Comparison of ENCODE assay signal across 10 mouse cellular contexts in the genomic region with DNA sequence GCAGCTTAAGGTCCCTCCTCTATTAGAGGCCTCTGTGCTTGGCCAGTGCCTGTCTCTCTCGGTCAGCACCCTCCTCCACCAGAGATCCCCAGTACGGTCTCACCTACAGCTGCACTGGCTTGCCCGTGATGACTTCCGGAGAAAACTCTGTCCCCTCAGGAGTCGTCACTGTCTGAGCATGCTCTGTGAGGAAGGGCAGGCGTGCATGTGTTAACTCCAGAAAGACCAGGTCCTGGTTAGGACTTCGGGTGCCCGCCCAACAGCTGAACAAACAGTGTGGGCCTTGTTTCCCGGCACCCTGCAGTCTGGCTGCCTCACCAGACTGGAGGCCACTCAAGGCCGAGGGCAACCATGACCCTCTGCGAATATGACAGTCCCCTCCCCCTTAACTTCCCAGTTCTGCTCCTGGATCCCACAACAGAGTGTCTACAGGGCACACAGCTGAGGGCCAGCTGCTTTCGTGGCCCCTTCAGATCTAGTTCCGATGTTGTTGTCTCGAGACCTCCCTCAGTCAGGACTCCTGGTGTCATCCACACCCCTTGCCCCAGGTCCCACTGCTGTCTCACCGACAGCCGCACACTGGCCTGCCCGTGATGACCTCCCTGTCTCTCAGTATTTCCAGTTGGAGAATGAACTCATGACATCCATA. TPM values are rescaled to one million over a fixed set of nuclear protein-coding genes. Genes with fewer than 3 reads are reported as not detected.
DNase-seq lines count a peak whose midpoint lies in the region; ATAC-seq and TF ChIP-seq lines count a peak whose summit lies in the region.
"Had no signal": no experiment of that assay in that cellular context is flagged by ENCODE, and none has a peak within 500 bp of the region (broad histone marks: within the 10 kb centered on the region; RNA-seq: fewer than 3 reads in every experiment).

No protein-coding gene starts in this region.

- no peak overlapping the region for H3K9ac ChIP-seq in lung, embryonic 15.5 days
- no peak overlapping the region for H3K9ac ChIP-seq in intestine, postnatal 0 days (ENCODE audit: low read depth, low read length)
- no peak overlapping the region for H3K9ac ChIP-seq in stomach, embryonic 15.5 days
- H3K9ac ChIP-seq: liver, embryonic 14.5 days had no signal

- no peaks in the 10 kb centered on the region for H3K9me3 ChIP-seq in lung, embryonic 15.5 days
- H3K9me3 ChIP-seq in intestine, postnatal 0 days (ENCODE audit: control insufficient read depth) = no peaks in the 10 kb centered on the region
- no peaks in the 10 kb centered on the region for H3K9me3 ChIP-seq in stomach, embryonic 15.5 days

- H3K4me2 ChIP-seq in lung, embryonic 15.5 days = peak overlapping the region; percentile 23; the same call in 1 of the 2 replicates
- 0 out of 2 replicates have a peak overlapping the region, but pooled peaks have one; percentile 3 for H3K4me2 ChIP-seq in intestine, postnatal 0 days (replicated peaks; ENCODE audit: low read depth)
- peak overlapping the region; percentile 26 for H3K4me2 ChIP-seq in stomach, embryonic 15.5 days

- ATAC-seq in lung, embryonic 15.5 days (ENCODE audit: borderline replicate concordance, extremely low read depth, low FRiP score, low TSS enrichment) = no peak
- ATAC-seq in intestine, postnatal 0 days = no peak
- peak; percentile 45; the same call in 1 of the 2 replicates for ATAC-seq in stomach, embryonic 15.5 days (ENCODE audit: insufficient read depth, low FRiP score, low read depth)

- WGBS in lung, embryonic 15.5 days = 30% methylated on average over 17 of the region's 17 CpGs
- 41% methylated on average over 17 of the region's 17 CpGs for WGBS in intestine, postnatal 0 days
- 46% methylated on average over 17 of the region's 17 CpGs for WGBS in stomach, embryonic 15.5 days

- H3K4me3 ChIP-seq in gastrocnemius, adult 2 months = peak overlapping the region; percentile 51
- H3K4me3 ChIP-seq in lung, embryonic 15.5 days = no peak overlapping the region
- H3K4me3 ChIP-seq in intestine, postnatal 0 days (ENCODE audit: low read depth, low read length) = no peak overlapping the region
- H3K4me3 ChIP-seq in stomach, embryonic 15.5 days (replicated peaks) = no peak overlapping the region

- peak overlapping the region; percentile 82 for H3K27ac ChIP-seq in gastrocnemius, adult 2 months
- H3K27ac ChIP-seq in lung, embryonic 15.5 days = 0 out of 2 replicates have a peak overlapping the region, but pooled peaks have one; percentile 44
- no peak overlapping the region for H3K27ac ChIP-seq in intestine, postnatal 0 days (ENCODE audit: low read depth, low read length)
- H3K27ac ChIP-seq in stomach, embryonic 15.5 days = peak overlapping the region; percentile 50
- H3K27ac ChIP-seq: liver, embryonic 14.5 days had no signal

- TF ChIP-seq CTCF in gastrocnemius, adult 2 months (IDR thresholded peaks at IDR 0.05) = no peak
- no peak for TF ChIP-seq CTCF in intestine, postnatal 0 days (IDR thresholded peaks at IDR 0.05; ENCODE audit: low read depth)

- H3K36me3 ChIP-seq in lung, embryonic 15.5 days = no peaks in the 10 kb centered on the region
- H3K36me3 ChIP-seq in intestine, postnatal 0 days (ENCODE audit: control insufficient read depth, insufficient read depth) = no peaks in the 10 kb centered on the region
- H3K36me3 ChIP-seq in stomach, embryonic 15.5 days = no peaks in the 10 kb centered on the region

- intact Hi-C loops in gastrocnemius, adult 2 months (cut with DNase I) = no loop called here

- H3K27me3 ChIP-seq in lung, embryonic 15.5 days = no peaks in the 10 kb centered on the region
- no peaks in the 10 kb centered on the region for H3K27me3 ChIP-seq in intestine, postnatal 0 days (replicated peaks; ENCODE audit: control insufficient read depth, insufficient read depth, low read length)
- H3K27me3 ChIP-seq in stomach, embryonic 15.5 days (replicated peaks) = no peaks in the 10 kb centered on the region

- DNase-seq in gastrocnemius, adult 2 months = peak; percentile 61
- no peak for DNase-seq in gastrocnemius, adult 8-10 months (ENCODE audit: low spot score in 2 of 2)
- no peak for DNase-seq in lung, postnatal 25 days (ENCODE audit: low spot score)
- no peak for DNase-seq in urinary bladder, postnatal 25 days (ENCODE audit: low spot score)
- no peak for DNase-seq in c-Kit-positive CD71-positive TER-119-positive erythroid progenitor cells, embryonic 14.5 days (ENCODE audit: low spot score)
- DNase-seq: right cerebral cortex, postnatal 25 days had no signal

- H3K4me1 ChIP-seq in lung, embryonic 15.5 days = peaks cover 15% of the 10 kb centered on the region
- no peaks in the 10 kb centered on the region for H3K4me1 ChIP-seq in intestine, postnatal 0 days (replicated peaks; ENCODE audit: control insufficient read depth, insufficient read depth, low read length)
- peaks cover 13% of the 10 kb centered on the region for H3K4me1 ChIP-seq in stomach, embryonic 15.5 days

RNA-seq across cellular contexts. Expression of gene Wnt7b, which starts 23.8 kb away (rescaled TPM):
- total RNA-seq in gastrocnemius, adult 2 months (2021) = not detected
- total RNA-seq in gastrocnemius, adult 8-10 months (2022) = under 1 TPM in 1 of 4 experiments, not detected in 3; 0.19 TPM
- 56.5 and 57.6 TPM in 2 replicates for polyA plus RNA-seq in lung, embryonic 15.5 days (2015; fragmentation: Nextera tagmentation; extraction: Ambion mirVana)
- 0.14 and 0.27 TPM in 2 replicates for polyA plus RNA-seq in intestine, postnatal 0 days (2015; fragmentation: Nextera tagmentation; extraction: Ambion mirVana)
- polyA plus RNA-seq in stomach, embryonic 15.5 days (2015; fragmentation: Nextera tagmentation; extraction: Ambion mirVana) = 3.7 and 3.8 TPM in 2 replicates

Comparison
In these comparisons a context has a peak if more than half of its experiments do, and no peak if none do; other contexts are left out.
1. RNA of gene Wnt7b, which starts 23.8 kb away (polyA plus RNA-seq): 56.5 to 57.6 TPM in lung, embryonic 15.5 days; 3.7 to 3.8 TPM in stomach, embryonic 15.5 days and 0.14 to 0.27 TPM in intestine, postnatal 0 days; every median in the first group is over 10 times any median in the second.
2. Peak in every context shown above with its lines, with median percentiles within 50 percentile points of each other: H3K4me2 ChIP-seq.